Mouse (Mus musculus) hindbrain, embryonic 10.5 days (tissue): ENCODE measurements around the gene Ubap2l. TPM values are rescaled to one million over a fixed set of nuclear protein-coding genes. Genes with fewer than 3 reads are reported as not detected.
A peak's percentile ranks its signal among the peaks of the same experiment; 100 is the strongest.

ENCODE experiments used
- DNase-seq: peaks from one replicate; pipeline ENCODE4 v3.0.0-alpha.2; 2017; ENCODE audit warnings: low spot score
- H3K27ac ChIP-seq: fragments of 300-500 bp; sonication (generic); 2 replicates; pipeline ENCODE4 v1.5.1; 2016; ENCODE audit warnings: mild to moderate bottlenecking, moderate library complexity
- H3K27me3 ChIP-seq: fragments of 300-500 bp; sonication (generic); 2 replicates; pipeline ENCODE4 v1.6.1; 2016; ENCODE audit warnings: mild to moderate bottlenecking; ENCODE audit not compliant: poor library complexity, insufficient read depth, severe bottlenecking
- H3K36me3 ChIP-seq: fragments of 300-500 bp; sonication (generic); 2 replicates; pipeline ENCODE4 v1.6.1; 2016; ENCODE audit warnings: mild to moderate bottlenecking, moderate library complexity
- H3K4me1 ChIP-seq: fragments of 300-500 bp; sonication (generic); replicated peaks from 2 replicates; pipeline ENCODE4 v1.6.1; 2016; ENCODE audit warnings: mild to moderate bottlenecking
- H3K4me3 ChIP-seq: fragments of 300-500 bp; sonication (generic); 2 replicates; pipeline ENCODE4 v1.5.1; 2016; ENCODE audit warnings: mild to moderate bottlenecking, moderate library complexity
- H3K9me3 ChIP-seq: fragments of 300-500 bp; sonication (generic); 2 replicates; pipeline ENCODE4 v1.6.1; 2016; ENCODE audit warnings: mild to moderate bottlenecking, moderate library complexity
- WGBS: fragments of 180-500 bp; shearing (Covaris S2); methylation state at CpG from one replicate; pipeline ENCODE4 v1.1.7; 2016; 5-methylcytosine and 5-hydroxymethylcytosine counted together
- microRNA counts: library from miRNA; unstranded; fragments of <30 nt; microRNA quantifications from one replicate; lab custom pipeline; 2017
- polyA plus RNA-seq: library from polyadenylated mRNA; unstranded; fragments of >200 nt; fragmentation: Nextera tagmentation; extraction: Ambion mirVana; gene quantifications from 2 replicates; pipeline ENCODE4 v1.2.1, GENCODE M21; 2016

The Ubap2l gene
- polyA plus RNA-seq, 1 experiment from 2014 or later: 208 TPM

GRCm38 (mm10) chr3:89962059-89962750, 90.2 kb downstream of the Ubap2l start:
- Histone ChIP-seq H3K4me3 (peak overlapping the region; percentile 98), H3K27me3 (no peaks in the 10 kb centered on the region), H3K36me3 (peaks cover 46% of the 10 kb centered on the region), H3K27ac (peak overlapping the region; percentile 97), H3K9me3 (no peaks in the 10 kb centered on the region), H3K4me1 (peaks cover 66% of the 10 kb centered on the region)
- 13% methylated on average over 14 of the region's 14 CpGs for WGBS
- DNase-seq: peak; percentile 45

GRCm38 (mm10) chr3:89961436-89961835, 91.0 kb downstream of the Ubap2l start:
- Histone ChIP-seq H3K4me3 (peak overlapping the region; percentile 98), H3K27me3 (no peaks in the 10 kb centered on the region), H3K4me1 (peaks cover 66% of the 10 kb centered on the region), H3K36me3 (peaks cover 53% of the 10 kb centered on the region), H3K9me3 (no peaks in the 10 kb centered on the region), H3K27ac (peak overlapping the region; percentile 97; the same call in 1 of the 2 replicates)
- DNase-seq: no peak
- 59% methylated on average over 4 of the region's 4 CpGs for WGBS

GRCm38 (mm10) chr3:89960469-89960868, 92.0 kb downstream of the Ubap2l start:
- Histone ChIP-seq H3K4me3 (peak overlapping the region; percentile 98), H3K36me3 (peaks cover 53% of the 10 kb centered on the region), H3K4me1 (peaks cover 64% of the 10 kb centered on the region), H3K27ac (peak overlapping the region; percentile 87), H3K27me3 (no peaks in the 10 kb centered on the region), H3K9me3 (no peaks in the 10 kb centered on the region)
- peak; percentile 91 for DNase-seq
- WGBS: under 1% methylated on average over 30 of the region's 30 CpGs

- Histone ChIP-seq H3K27ac (0 out of 2 replicates have a peak overlapping the region, but pooled peaks have one; percentile 23), H3K4me1 (peaks cover 54% of the 10 kb centered on the region), H3K27me3 (no peaks in the 10 kb centered on the region), H3K36me3 (peaks cover 53% of the 10 kb centered on the region), H3K9me3 (no peaks in the 10 kb centered on the region), H3K4me3 (peak overlapping the region; percentile 98)
- no peak for DNase-seq
- 76% methylated on average over 4 of the region's 4 CpGs for WGBS
Measured at GRCm38 (mm10) chr3:89959435-89959834, 93.0 kb downstream of the Ubap2l start.

GRCm38 (mm10) chr3:89957880-89958279, 94.5 kb downstream of the Ubap2l start:
- Histone ChIP-seq H3K36me3 (peaks cover 67% of the 10 kb centered on the region), H3K4me3 (no peak overlapping the region), H3K27me3 (no peaks in the 10 kb centered on the region), H3K9me3 (no peaks in the 10 kb centered on the region), H3K27ac (no peak overlapping the region), H3K4me1 (peaks cover 41% of the 10 kb centered on the region)
- 95% methylated on average over 9 of the region's 9 CpGs for WGBS
- no peak for DNase-seq

- Histone ChIP-seq H3K27ac (no peak overlapping the region), H3K27me3 (no peaks in the 10 kb centered on the region), H3K4me3 (no peak overlapping the region), H3K36me3 (peaks cover 82% of the 10 kb centered on the region), H3K4me1 (peaks cover 26% of the 10 kb centered on the region), H3K9me3 (no peaks in the 10 kb centered on the region)
- no peak for DNase-seq
- 94% methylated on average over 7 of the region's 7 CpGs for WGBS
Measured at GRCm38 (mm10) chr3:89956177-89956971, 96.1 kb downstream of the Ubap2l start.

GRCm38 (mm10) chr3:89953420-89953819, 99.0 kb downstream of the Ubap2l start:
- DNase-seq: peak; percentile 76
- peaks cover 99% of the 10 kb centered on the region for H3K36me3 ChIP-seq

More at GRCm38 (mm10) chr3:89953420-89953819, 99.0 kb downstream of the Ubap2l start:
- H3K4me1 ChIP-seq: no peaks in the 10 kb centered on the region
- WGBS: 11% methylated on average over 4 of the region's 4 CpGs
- no peaks in the 10 kb centered on the region for H3K27me3 ChIP-seq
- H3K4me3 ChIP-seq: no peak overlapping the region
- no peak overlapping the region for H3K27ac ChIP-seq
- H3K9me3 ChIP-seq: no peaks in the 10 kb centered on the region

MicroRNAs within 50 kb of the gene (microRNA counts, 519-probe panel; counts per million panel counts)
- 1,255 counts per million, percentile 77 among the panel's probes with 10 or more counts for microRNA mmu-miR-190b (lab: Ali Mortazavi, UCI)

Other genes starting within 250 kb of the Ubap2l start
- 2.3 and 2.8 TPM in 2 replicates for gene She, start 221.3 kb downstream of the Ubap2l start, polyA plus RNA-seq
- gene Il6ra, start 139.4 kb downstream of the Ubap2l start, polyA plus RNA-seq: 0.52 and 1.5 TPM in 2 replicates
- gene Atp8b2, start 89.1 kb downstream of the Ubap2l start, polyA plus RNA-seq: 13.7 and 14.5 TPM in 2 replicates
- 181 and 189 TPM in 2 replicates for gene Hax1, start 53.8 kb downstream of the Ubap2l start, polyA plus RNA-seq
- 219 and 222 TPM in 2 replicates for gene 4933434E20Rik, start 992 bp downstream of the Ubap2l start, polyA plus RNA-seq
- gene Tpm3, start 20.0 kb upstream of the Ubap2l start, polyA plus RNA-seq: 541 and 592 TPM in 2 replicates
- gene Nup210l, start 51.5 kb upstream of the Ubap2l start, polyA plus RNA-seq: 0.50 and 0.56 TPM in 2 replicates
- gene Rps27, start 161.0 kb upstream of the Ubap2l start, polyA plus RNA-seq: 1,066 and 1,137 TPM in 2 replicates
- gene Rab13, start 161.1 kb upstream of the Ubap2l start, polyA plus RNA-seq: 25.5 and 27.8 TPM in 2 replicates
- gene Jtb, start 179.0 kb upstream of the Ubap2l start, polyA plus RNA-seq: 91.4 and 95.7 TPM in 2 replicates
- 4.2 and 4.3 TPM in 2 replicates for gene Creb3l4, start 190.9 kb upstream of the Ubap2l start, polyA plus RNA-seq
- 62.5 and 65.3 TPM in 2 replicates for gene Slc39a1, start 195.5 kb upstream of the Ubap2l start, polyA plus RNA-seq
- 20.8 and 28.4 TPM in 2 replicates for gene Crtc2, start 201.5 kb upstream of the Ubap2l start, polyA plus RNA-seq
- gene Dennd4b, start 212.6 kb upstream of the Ubap2l start, polyA plus RNA-seq: 5.7 and 7.1 TPM in 2 replicates
- gene Gatad2b, start 240.6 kb upstream of the Ubap2l start, polyA plus RNA-seq: 15.3 and 17.9 TPM in 2 replicates